Mouse (Mus musculus): ENCODE data around the gene Krt82. TPM values are rescaled to one million over a fixed set of nuclear protein-coding genes. Genes with fewer than 3 reads are reported as not detected.
"Not testable (repeated sequence)": the region's sequence is repeated elsewhere in the genome, so short reads cannot be mapped to it uniquely, and the experiment has no call there.

Krt82 gene
- polyA plus RNA-seq, 1 experiment: not detected

GRCm38 (mm10) chr15:101532720-101533119, 17.7 kb downstream of the Krt82 start, which contains the start of gene Krt84:
TSS of gene Krt84 (minus strand) at chr15:101532820.
- Histone ChIP-seq H3K27me3 (ENCODE audit: control insufficient read depth) (no peaks in the 10 kb centered on the region), H3K36me3 (ENCODE audit: control insufficient read depth) (no peaks in the 10 kb centered on the region), H3K4me3 (replicated peaks) (no peak within 1 kb of the TSS), H3K4me1 (ENCODE audit: control insufficient read depth) (no peaks in the 10 kb centered on the region), H3K9me3 (ENCODE audit: control insufficient read depth, low read length) (no peaks in the 10 kb centered on the region)
- TF ChIP-seq GATA1 (IDR thresholded peaks at IDR 0.05; ENCODE audit: low read length) (no peak), TAL1 (IDR thresholded peaks at IDR 0.05; ENCODE audit: low read length) (no peak)

DNA sequence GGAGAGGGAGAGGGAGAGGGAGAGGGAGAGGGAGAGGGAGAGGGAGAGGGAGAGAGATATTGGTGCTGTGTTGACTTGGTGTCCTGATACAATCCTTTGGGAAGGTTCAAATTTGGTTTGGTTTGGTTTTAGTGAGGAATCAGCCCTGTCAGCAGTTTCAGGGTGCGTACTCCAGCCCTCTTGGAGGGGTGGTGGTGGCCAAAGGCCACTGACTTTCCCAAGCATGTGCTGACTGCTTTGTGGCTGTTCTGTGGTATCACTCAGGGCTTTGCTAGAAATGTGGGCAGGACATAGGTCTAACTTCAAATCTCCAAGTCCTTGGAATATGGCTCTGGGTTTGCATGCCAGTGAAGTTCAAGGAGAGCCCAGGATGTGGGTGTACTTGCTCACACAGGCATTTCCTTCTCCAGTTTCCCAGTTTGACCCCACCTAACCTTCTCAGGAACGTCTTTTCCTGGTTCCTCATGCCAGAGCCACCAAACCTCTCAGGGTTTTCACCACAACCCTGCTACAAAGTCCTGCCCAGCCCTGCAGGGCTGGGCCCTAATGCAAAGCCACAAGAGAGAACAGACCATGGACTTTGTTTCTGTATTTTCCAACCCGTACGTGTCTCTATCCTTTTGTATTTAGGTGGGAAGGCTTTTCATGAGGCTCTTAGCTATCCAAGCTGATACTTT, 27.8 kb downstream of the Krt82 start:
- Histone ChIP-seq H3K36me3 (ENCODE audit: control insufficient read depth) (no peaks in the 10 kb centered on the region), H3K27me3 (ENCODE audit: control insufficient read depth) (no peaks in the 10 kb centered on the region), H3K9me3 (ENCODE audit: control insufficient read depth, low read length) (no peaks in the 10 kb centered on the region), H3K4me1 (ENCODE audit: control insufficient read depth) (no peaks in the 10 kb centered on the region), H3K4me3 (replicated peaks) (no peak overlapping the region)
- TF ChIP-seq GATA1 (IDR thresholded peaks at IDR 0.05; ENCODE audit: low read length) (no peak), TAL1 (IDR thresholded peaks at IDR 0.05; ENCODE audit: low read length) (no peak)

GRCm38 (mm10) chr15:101519792-101520191, 30.7 kb downstream of the Krt82 start:
- Histone ChIP-seq H3K27me3 (ENCODE audit: control insufficient read depth) (no peaks in the 10 kb centered on the region), H3K4me1 (ENCODE audit: control insufficient read depth) (no peaks in the 10 kb centered on the region), H3K36me3 (ENCODE audit: control insufficient read depth) (no peaks in the 10 kb centered on the region), H3K9me3 (ENCODE audit: control insufficient read depth, low read length) (no peaks in the 10 kb centered on the region), H3K4me3 (replicated peaks) (no peak overlapping the region)
- TF ChIP-seq TAL1 (IDR thresholded peaks at IDR 0.05; ENCODE audit: low read length): no peak
- no peak for TF ChIP-seq GATA1 (IDR thresholded peaks at IDR 0.05; ENCODE audit: low read length)

DNA sequence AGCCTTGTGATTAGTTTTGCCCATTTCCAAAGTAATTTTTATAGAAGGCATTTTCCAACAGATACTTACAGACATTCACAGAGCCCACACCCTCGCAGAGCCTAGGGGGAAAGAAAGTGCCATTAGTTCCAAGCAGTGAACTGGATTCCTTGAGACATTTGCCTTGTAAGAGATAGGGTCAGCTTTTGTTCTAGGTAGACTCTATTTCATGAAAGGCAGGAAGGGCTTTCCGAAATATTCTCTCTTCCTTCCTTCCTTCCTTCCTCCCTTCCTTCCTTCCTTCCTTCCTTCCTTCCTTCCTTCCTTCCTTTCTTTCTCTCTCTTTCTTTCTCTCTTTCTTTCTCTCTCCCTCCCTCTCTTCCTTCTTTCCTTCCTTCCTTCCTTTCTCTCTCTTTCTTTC, 33.3 kb downstream of the Krt82 start, which contains the start of gene Gm49425:
Gm49425 (minus strand) TSS at position 101 of the 400 bp plus-strand sequence.
- H3K9me3 ChIP-seq (ENCODE audit: control insufficient read depth, low read length); H3K4me3 ChIP-seq (replicated peaks); H3K4me1 ChIP-seq (ENCODE audit: control insufficient read depth): not testable (repeated sequence)

DNA sequence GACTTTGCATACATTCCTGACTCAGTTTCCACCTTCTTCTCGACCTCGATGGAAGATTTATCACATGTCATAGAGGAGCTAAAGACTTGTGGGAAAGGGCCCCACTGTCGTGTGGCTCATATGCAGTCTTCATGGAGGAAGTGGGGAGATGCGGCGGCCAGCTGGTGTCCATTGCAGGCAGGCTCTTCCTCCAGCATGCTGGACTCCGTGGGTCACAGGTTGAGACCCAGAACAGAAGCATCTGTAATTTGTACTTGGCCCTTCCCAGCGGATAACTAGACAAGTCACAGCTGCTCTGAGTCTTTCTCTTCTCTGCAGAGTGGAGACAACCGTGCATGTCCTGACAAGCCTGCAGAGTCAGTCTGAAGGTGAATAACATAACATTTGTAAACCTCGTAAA, 42.2 kb downstream of the Krt82 start:
- Histone ChIP-seq H3K4me1 (ENCODE audit: control insufficient read depth) (no peaks in the 10 kb centered on the region), H3K9me3 (ENCODE audit: control insufficient read depth, low read length) (no peaks in the 10 kb centered on the region), H3K36me3 (ENCODE audit: control insufficient read depth) (no peaks in the 10 kb centered on the region), H3K4me3 (replicated peaks) (no peak overlapping the region), H3K27me3 (ENCODE audit: control insufficient read depth) (no peaks in the 10 kb centered on the region)
- TF ChIP-seq GATA1 (IDR thresholded peaks at IDR 0.05; ENCODE audit: low read length): no peak

More for the DNA sequence above, 33.3 kb downstream of the Krt82 start, which contains the start of gene Gm49425:
- not testable (repeated sequence) for H3K36me3 ChIP-seq (ENCODE audit: control insufficient read depth); H3K27me3 ChIP-seq (ENCODE audit: control insufficient read depth)

DNA sequence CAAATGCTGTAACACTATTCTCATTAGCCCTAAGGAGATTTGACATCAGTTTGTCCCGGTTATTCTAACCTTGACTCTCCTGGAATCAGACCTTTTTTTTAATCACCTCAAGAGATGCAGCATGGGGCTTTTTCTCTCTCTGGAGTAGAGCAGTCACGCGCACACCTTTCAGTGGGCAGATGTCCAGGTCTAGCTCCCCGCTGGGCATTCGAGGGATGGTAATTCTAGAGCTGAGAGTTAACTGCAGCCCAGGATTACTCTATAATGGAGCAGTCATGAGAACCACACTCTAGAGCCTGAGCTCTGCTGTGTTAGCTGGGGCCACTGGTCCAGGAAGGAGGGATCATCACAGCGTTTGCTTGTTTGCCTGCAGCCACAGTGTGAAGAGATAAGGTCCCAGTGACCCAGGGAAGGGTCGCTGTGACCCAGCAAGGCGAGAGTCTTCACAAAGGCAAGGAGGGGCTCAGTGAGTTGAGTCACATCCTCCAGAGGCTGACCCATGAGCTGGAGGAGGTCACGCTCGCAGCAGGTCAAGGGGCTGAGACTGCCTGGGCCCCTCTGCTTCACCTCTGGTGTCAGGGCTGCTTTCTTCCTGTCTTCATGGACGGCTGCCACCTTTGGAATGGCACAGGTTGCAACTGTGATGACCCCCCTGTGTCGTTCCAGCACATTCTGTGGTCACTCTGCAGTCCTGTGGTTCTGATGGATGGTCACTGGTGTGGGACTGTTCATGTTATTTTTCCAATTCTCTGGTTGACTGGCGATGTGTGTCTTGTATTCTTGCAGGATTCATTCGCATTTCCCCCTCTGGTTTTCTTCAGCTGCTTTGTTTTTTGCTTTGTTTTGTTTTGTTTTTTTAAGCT, 43.3 kb downstream of the Krt82 start:
- no peaks in the 10 kb centered on the region for H3K36me3 ChIP-seq (ENCODE audit: control insufficient read depth)
- TF ChIP-seq GATA1 (IDR thresholded peaks at IDR 0.05; ENCODE audit: low read length) (no peak), TAL1 (IDR thresholded peaks at IDR 0.05; ENCODE audit: low read length) (no peak)
- H3K9me3 ChIP-seq (ENCODE audit: control insufficient read depth, low read length): no peaks in the 10 kb centered on the region
- no peaks in the 10 kb centered on the region for H3K27me3 ChIP-seq (ENCODE audit: control insufficient read depth)
- no peaks in the 10 kb centered on the region for H3K4me1 ChIP-seq (ENCODE audit: control insufficient read depth)
- no peak overlapping the region for H3K4me3 ChIP-seq (replicated peaks)

- TF ChIP-seq TAL1 (IDR thresholded peaks at IDR 0.05; ENCODE audit: low read length) (no peak), GATA1 (IDR thresholded peaks at IDR 0.05; ENCODE audit: low read length) (no peak)
- no peaks in the 10 kb centered on the region for H3K4me1 ChIP-seq (ENCODE audit: control insufficient read depth)
- no peak overlapping the region for H3K4me3 ChIP-seq (replicated peaks)
- H3K9me3 ChIP-seq (ENCODE audit: control insufficient read depth, low read length): no peaks in the 10 kb centered on the region
- no peaks in the 10 kb centered on the region for H3K27me3 ChIP-seq (ENCODE audit: control insufficient read depth)
- no peaks in the 10 kb centered on the region for H3K36me3 ChIP-seq (ENCODE audit: control insufficient read depth)
Observed at GRCm38 (mm10) chr15:101497181-101497580, 53.3 kb downstream of the Krt82 start.

GRCm38 (mm10) chr15:101495266-101495665, 55.2 kb downstream of the Krt82 start:
- no peaks in the 10 kb centered on the region for H3K4me1 ChIP-seq (ENCODE audit: control insufficient read depth)
- TF ChIP-seq GATA1 (IDR thresholded peaks at IDR 0.05; ENCODE audit: low read length) (no peak), TAL1 (IDR thresholded peaks at IDR 0.05; ENCODE audit: low read length) (no peak)
- no peak overlapping the region for H3K4me3 ChIP-seq (replicated peaks)
- no peaks in the 10 kb centered on the region for H3K36me3 ChIP-seq (ENCODE audit: control insufficient read depth)
- no peaks in the 10 kb centered on the region for H3K27me3 ChIP-seq (ENCODE audit: control insufficient read depth)
- H3K9me3 ChIP-seq (ENCODE audit: control insufficient read depth, low read length): no peaks in the 10 kb centered on the region

DNA sequence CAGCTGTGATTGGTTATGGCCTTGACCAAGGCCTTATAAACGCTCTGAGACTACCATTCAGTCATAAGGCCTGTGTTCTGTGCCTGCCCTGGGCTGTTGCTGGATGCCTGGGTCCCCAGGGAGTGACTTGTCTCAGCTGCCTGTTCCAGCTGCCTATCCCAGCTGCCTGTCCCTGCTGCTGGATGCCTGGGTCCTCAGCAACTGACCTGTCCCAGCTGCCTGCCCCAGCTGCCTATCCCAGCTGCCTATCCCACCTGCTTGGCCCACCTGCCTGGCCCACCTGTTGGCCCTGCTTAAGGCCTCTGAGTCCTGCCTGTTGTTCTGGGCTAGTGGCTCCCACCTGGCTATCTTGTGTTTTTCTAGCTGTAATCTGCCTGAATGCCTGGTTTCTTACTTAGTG, 56.3 kb downstream of the Krt82 start:
- H3K27me3 ChIP-seq (ENCODE audit: control insufficient read depth): no peaks in the 10 kb centered on the region
- no peaks in the 10 kb centered on the region for H3K9me3 ChIP-seq (ENCODE audit: control insufficient read depth, low read length)
- H3K36me3 ChIP-seq (ENCODE audit: control insufficient read depth): no peaks in the 10 kb centered on the region
- no peak overlapping the region for H3K4me3 ChIP-seq (replicated peaks)
- H3K4me1 ChIP-seq (ENCODE audit: control insufficient read depth): no peaks in the 10 kb centered on the region
- TF ChIP-seq GATA1 (IDR thresholded peaks at IDR 0.05; ENCODE audit: low read length): no peak

All from erythroblast, embryonic 14.5 days (primary cell).